Mouse (Mus musculus): Measurements from ENCODE around the gene Lhx5. TPM values are rescaled to one million over a fixed set of nuclear protein-coding genes. Genes with fewer than 3 reads are reported as not detected.
A peak's percentile ranks its signal among the peaks of the same experiment; 100 is the strongest.

Gene Lhx5
- total RNA-seq, 2 experiments from 2014 or later: not detected

- peak; percentile 38 for ATAC-seq (replicated peaks; ENCODE audit: poor library complexity)
Measured at GRCm38 (mm10) chr5:120459133-120459532, 27.6 kb downstream of the Lhx5 start.

DNA sequence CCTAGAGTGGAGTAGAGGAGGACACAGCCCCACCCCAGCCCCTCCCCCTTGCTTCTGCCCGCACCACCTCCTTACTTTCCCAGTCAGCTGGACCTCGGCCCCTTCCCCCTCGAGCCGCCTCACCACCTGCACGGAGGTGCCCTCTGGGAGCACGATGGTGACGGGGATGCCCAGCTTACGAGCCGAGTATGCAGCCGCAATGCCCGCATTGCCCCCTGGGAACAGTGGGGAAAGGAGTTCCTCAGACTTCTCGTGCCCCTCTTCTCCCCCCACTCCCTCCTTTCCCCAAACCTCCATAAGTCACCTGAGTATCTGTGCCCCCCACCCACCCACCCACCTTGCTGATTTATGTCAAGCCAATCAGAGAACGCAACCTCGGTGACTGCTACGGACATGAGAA lies 30.4 kb downstream of the Lhx5 start:
- ATAC-seq (replicated peaks; ENCODE audit: poor library complexity): no peak

GRCm38 (mm10) chr5:120464321-120464720 lies 32.8 kb downstream of the Lhx5 start:
- 0 out of 2 replicates have a peak, but pooled peaks have one; percentile 18 for ATAC-seq (replicated peaks; ENCODE audit: poor library complexity)

DNA sequence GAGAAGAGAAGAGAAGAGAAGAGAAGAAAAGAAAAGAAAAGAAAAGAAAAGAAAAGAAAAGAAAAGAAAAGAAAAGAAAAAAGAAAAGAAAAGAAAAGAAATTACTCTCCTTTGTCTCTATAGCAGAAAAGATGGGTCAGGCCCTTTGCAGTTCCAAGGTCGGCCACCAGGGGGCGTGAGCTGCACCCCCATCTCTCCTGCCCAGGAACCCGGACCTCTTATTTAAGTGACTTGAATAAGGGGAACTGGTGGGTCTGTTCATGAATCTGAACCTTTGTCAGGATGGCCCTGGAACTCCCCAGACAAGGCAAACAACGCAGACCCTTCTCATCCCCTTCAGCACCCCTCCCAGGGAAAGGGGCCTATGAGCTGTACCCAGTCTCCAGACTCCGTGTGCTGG lies 33.6 kb downstream of the Lhx5 start:
- ATAC-seq (replicated peaks; ENCODE audit: poor library complexity): no peak

- peak; percentile 89 for ATAC-seq (replicated peaks; ENCODE audit: poor library complexity)
Measured at GRCm38 (mm10) chr5:120465860-120466259, 34.4 kb downstream of the Lhx5 start.

DNA sequence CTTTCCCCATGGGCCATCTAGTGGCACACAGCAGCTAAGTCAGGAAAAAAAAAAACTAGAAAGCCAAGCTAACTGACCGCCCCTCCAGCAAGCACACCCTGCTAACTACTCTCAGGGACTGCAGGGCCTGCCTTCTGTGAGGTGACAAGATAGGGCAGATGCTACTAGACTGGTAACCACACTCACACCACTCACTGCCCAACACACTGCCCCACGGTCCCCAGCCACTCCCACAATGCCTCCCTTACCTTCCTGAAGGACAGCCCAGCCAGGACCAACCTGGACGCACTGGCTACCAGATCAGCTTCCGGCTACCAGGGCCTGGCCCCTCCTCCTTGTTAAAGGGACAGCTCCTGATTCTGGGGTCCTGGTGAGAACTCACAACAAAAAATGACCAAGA lies 35.5 kb downstream of the Lhx5 start:
- peak; percentile 30 for ATAC-seq (replicated peaks; ENCODE audit: poor library complexity)

- no peak for ATAC-seq (replicated peaks; ENCODE audit: poor library complexity)
Measured at GRCm38 (mm10) chr5:120468336-120468735, 36.8 kb downstream of the Lhx5 start.

- no peak for ATAC-seq (replicated peaks; ENCODE audit: poor library complexity)
Measured at GRCm38 (mm10) chr5:120468830-120469229, 37.3 kb downstream of the Lhx5 start.

GRCm38 (mm10) chr5:120471538-120471937 lies 40.0 kb downstream of the Lhx5 start:
- no peak for ATAC-seq (replicated peaks; ENCODE audit: poor library complexity)

DNA sequence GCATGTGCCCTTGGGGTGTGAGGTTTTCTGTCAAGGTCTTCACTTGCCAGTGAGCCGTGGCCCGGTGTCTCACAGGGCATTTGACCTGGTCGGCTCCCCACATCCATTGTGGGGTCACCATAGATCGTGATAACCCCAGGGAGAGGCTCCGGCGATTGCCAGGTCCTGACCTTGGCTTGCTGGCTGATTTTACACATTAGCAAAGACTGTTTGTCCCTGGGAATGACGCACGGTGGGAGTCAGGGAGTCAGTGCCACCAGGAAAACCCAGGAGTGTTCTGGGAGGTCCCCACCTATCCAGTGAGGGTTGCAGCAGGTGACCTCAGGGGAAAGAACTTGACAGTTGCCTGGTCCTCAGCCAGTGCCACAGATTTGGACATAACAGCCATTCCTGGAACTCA lies 41.3 kb downstream of the Lhx5 start, which contains the start of gene Sdsl:
Gene Sdsl, minus strand, starts transcription at position 41 of the 400 bp plus-strand sequence.
- ATAC-seq (replicated peaks; ENCODE audit: poor library complexity): no peak

DNA sequence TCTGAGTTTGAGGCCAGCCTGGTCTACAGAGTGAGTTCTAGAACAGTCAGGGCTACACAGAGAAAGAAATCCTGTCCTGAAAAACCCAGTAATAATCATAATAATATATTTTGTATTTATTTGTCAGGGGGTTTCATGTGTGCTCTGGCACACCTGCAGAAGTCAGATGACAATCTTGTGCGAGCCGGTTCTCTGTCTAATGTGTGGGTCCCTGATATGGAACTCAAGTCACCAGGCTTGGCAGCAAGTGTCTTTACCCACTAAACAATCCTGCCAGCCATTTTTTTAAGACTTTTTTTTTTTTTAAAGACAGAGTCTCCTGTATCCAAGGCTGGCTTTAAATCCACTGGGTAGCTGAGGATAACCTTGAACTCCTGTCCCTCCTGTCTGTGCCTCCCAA lies 41.9 kb downstream of the Lhx5 start:
- peak; percentile 74 for ATAC-seq (replicated peaks; ENCODE audit: poor library complexity)

- peak; percentile 59 for ATAC-seq (replicated peaks; ENCODE audit: poor library complexity)
Measured at GRCm38 (mm10) chr5:120475861-120476260, 44.4 kb downstream of the Lhx5 start.

- peak; percentile 12; the same call in 1 of the 2 replicates for ATAC-seq (replicated peaks; ENCODE audit: poor library complexity)
Measured at GRCm38 (mm10) chr5:120476296-120476695, 44.8 kb downstream of the Lhx5 start, which contains the start of gene Sds. Sds (plus strand) TSS chr5:120476526.

- no peak for ATAC-seq (replicated peaks; ENCODE audit: poor library complexity)
Measured at GRCm38 (mm10) chr5:120477993-120478392, 46.5 kb downstream of the Lhx5 start.

GRCm38 (mm10) chr5:120479538-120479937 lies 48.0 kb downstream of the Lhx5 start:
- ATAC-seq (replicated peaks; ENCODE audit: poor library complexity): no peak

DNA sequence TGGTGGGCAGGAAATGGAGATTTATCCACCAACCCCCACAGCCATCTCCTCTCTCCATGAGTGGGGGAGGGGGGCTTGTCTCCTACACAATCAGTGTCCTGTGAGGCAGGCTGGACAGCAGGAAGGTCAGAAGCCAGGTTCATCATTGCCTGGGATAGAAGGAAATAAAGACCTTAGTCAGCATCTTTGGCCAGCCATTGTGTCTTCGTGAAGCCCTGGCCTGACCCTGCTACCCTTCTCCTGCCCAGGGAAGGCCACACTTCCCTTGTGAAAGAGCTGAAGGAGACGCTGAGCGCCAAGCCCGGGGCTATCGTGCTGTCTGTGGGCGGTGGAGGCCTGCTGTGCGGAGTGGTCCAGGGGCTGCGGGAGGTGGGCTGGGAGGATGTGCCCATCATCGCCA lies 49.7 kb downstream of the Lhx5 start:
- ATAC-seq (replicated peaks; ENCODE audit: poor library complexity): no peak

- ATAC-seq (replicated peaks; ENCODE audit: poor library complexity): no peak
Measured at GRCm38 (mm10) chr5:120483399-120483798, 51.9 kb downstream of the Lhx5 start.

DNA sequence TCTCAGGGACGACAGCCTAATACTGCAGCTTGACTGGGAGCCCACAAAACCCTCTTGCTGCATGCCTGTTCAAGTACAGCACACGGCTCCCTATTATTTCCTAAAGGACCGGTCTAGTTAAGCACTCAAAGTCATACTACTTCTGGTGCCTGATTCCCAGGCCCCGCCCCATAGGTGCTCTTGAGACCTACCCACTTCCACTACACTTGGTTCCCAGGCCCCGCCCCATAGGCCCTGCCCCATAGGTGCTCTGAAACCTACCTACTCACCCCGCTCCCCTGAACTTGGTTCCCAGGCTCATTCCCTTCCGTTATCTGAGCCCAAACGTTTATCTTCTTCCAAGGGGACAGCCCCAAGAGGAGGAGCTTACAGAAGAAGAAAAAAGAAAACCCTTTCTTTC lies 56.3 kb downstream of the Lhx5 start:
- no peak for ATAC-seq (replicated peaks; ENCODE audit: poor library complexity)

GRCm38 (mm10) chr5:120490679-120491192 lies 59.2 kb downstream of the Lhx5 start:
- no peak for ATAC-seq (replicated peaks; ENCODE audit: poor library complexity)

Data from megakaryocyte progenitor cell, adult 5-6 weeks (primary cell).